Mouse (Mus musculus) frontal cortex, adult (tissue): Measurements from ENCODE around the gene Nsmce4a.

Experiments used
- ATAC-seq: cut with Nextera tagmentation; 2 replicates; pipeline ENCODE4 v1.9.2; 2017; ENCODE audit warnings: mild to moderate bottlenecking, moderate library complexity, mixed read lengths; ENCODE audit not compliant: low TSS enrichment

Gene Nsmce4a

GRCm38 (mm10) chr7:130577388-130578003, 4.6 kb upstream of the Nsmce4a start, which contains the start of gene Tacc2:
Gene Tacc2 (plus strand): TSS chr7:130577438.
- ATAC-seq: no peak

DNA sequence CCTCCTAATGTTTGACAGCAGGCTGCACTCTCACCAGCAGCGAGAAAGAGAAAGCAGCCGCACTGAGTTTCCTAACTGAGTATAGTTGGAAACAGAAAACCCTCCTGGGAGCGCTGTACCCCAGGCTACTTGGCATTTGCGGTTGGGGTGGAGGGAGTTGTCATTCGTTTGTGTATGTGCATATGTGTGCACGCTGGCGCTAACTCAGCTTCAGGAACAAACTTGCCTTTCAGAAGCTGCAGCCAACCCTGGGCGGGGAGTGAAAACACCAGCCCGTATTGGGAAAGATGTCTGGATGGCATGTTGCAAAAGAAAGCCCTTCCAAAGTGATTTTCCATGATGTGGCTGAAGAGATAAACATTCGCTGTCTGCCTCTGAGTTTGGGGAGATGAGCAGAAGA, 4.1 kb upstream of the Nsmce4a start:
- ATAC-seq: peak; percentile 49; the same call in 1 of the 2 replicates

DNA sequence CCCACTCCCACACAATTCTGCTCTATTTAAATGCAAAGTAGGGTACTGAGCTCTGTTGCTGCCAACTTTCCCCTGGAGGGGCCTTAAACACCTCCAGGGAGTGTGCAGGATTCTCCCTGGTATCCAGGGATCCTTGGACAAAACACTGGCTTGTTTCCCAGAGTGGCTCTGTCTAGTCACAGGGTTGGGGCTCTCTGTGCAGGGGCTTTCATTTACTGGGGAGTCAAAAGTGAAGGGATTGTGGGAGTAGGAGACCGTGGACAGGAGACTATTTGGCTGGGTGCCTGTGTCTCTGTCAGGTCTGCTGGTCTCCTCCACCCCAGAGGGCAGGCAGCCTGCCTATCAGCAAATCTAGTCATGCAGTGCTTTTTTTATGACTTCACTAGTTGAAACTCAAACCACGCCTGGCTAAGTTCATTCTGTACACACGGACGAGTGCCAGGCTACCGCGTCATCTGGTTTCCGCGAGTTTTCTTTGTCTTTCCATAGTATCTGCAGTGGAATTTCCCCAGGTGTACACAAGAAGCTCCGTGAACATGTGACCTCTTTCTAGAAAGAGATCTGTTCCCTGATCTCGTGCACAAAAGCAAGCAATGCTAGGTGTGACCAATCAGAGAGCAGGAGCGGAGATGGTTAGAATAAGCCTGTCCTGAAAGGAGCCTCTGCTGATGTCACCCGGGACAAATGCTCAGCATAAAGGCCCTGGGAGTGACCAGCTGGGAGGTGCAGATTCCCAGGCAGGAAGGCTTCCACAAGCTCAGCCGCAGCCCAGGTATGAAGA, 1.5 kb upstream of the Nsmce4a start:
- no peak for ATAC-seq

- ATAC-seq: no peak
Observed at GRCm38 (mm10) chr7:130573746-130574145, 828 bp upstream of the Nsmce4a start.

DNA sequence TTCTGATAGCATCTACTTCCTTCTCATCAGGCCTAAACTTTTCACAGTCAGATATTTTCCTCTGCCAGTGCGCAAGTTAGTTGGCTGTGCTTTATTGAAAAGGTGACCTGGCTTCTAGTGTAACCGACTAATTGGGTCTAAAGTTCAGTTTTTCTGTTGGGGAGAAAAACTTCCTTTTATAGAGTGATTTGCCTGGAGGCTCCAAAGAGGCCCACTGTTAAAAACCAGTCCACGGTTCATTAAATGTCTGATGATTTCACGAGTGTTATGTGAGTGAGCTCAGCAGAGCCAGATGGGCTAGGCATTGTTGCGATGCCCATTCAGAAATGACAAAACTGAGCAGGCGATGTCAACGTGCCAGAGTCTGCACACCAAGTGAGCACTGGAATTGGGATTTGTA, 2.4 kb downstream of the Nsmce4a start:
- no peak for ATAC-seq

GRCm38 (mm10) chr7:130568783-130569436, 4.0 kb downstream of the Nsmce4a start:
- no peak for ATAC-seq

- ATAC-seq: peak; percentile 47; the same call in 1 of the 2 replicates
Observed at GRCm38 (mm10) chr7:130564596-130564995, 8.3 kb downstream of the Nsmce4a start.

GRCm38 (mm10) chr7:130563880-130564279, 9.0 kb downstream of the Nsmce4a start:
- no peak for ATAC-seq

DNA sequence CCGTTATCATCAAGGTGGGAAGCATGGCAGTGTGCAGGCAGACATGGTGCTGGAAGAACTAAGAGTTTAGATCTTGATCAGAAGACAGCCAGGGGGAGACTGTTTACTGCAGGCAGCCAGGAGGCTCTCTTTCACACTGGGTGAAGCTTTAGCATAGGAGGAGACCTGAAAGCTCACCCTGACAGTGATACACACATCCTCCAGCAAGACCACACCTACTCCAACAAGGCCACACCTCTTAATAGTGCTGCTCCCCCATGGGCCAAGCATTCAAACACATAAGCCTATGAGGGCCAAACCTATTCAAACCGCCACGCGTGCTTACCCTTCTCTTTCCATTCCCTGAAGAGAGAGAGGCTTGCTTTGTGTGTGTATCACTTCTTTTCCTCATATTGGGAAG, 9.6 kb downstream of the Nsmce4a start:
- no peak for ATAC-seq

GRCm38 (mm10) chr7:130560933-130561332, 12.0 kb downstream of the Nsmce4a start:
- no peak for ATAC-seq

DNA sequence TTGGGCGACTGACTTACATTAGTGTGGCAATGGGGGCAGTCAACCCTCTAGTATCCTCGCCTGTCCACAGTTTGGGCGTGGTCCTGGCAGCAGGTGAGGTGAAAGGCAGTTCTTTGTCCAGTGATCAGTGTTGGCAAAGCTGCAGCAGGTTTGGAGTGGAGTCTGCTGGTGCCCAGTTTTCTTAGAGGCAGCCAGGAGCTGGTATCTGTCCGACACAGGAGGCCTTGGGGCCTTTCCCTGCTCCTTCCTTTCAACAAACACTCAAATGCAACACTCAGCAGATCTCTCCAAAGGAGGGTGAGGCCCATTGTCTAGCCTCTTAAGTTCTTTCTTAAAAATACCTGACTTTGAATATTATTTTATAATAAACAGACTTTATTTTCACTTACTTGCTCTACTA, 14.3 kb downstream of the Nsmce4a start:
- ATAC-seq: no peak

- no peak for ATAC-seq
Observed at GRCm38 (mm10) chr7:130555597-130555996, 17.3 kb downstream of the Nsmce4a start.

DNA sequence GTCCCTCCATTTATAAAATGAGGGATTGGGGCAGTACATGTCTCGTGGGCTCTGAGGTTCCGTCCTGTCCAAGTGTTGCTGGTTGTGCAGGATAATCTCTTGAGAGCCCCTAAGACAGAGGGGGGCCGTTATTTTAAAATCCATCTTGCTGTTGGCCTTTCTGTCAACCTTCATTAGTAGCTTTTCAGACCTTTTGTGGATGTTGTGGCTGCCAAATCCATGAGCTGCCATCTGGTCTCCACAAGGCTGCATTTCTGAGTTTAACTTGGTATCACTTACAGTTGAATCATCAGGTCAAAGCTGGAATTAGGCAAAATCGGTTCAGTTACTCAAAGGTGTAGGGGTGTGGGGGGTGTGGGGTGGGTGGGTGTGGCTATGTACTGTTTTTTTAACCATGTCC, 19.6 kb downstream of the Nsmce4a start:
- ATAC-seq: no peak

DNA sequence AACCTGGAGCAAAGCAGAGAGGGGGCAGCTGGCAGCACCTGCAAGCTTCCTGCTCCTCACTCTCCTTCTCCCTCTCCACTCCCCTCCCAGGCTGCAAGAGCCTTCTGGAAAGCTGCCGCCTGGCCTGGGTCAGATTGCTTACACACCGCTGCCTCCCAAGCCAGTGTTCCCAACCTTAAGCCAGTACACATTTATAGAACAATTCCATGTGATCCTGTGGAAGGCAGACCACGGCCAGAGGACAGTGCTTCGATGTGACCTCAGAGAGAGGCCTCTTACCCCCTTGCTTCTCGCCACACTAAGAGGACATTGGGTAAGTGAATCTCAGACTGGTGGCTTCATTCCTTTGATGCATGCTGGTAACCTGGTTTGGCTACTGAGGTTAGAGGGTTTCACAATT, 20.1 kb downstream of the Nsmce4a start:
- ATAC-seq: no peak

GRCm38 (mm10) chr7:130547635-130548175, 25.2 kb downstream of the Nsmce4a start:
- no peak for ATAC-seq

DNA sequence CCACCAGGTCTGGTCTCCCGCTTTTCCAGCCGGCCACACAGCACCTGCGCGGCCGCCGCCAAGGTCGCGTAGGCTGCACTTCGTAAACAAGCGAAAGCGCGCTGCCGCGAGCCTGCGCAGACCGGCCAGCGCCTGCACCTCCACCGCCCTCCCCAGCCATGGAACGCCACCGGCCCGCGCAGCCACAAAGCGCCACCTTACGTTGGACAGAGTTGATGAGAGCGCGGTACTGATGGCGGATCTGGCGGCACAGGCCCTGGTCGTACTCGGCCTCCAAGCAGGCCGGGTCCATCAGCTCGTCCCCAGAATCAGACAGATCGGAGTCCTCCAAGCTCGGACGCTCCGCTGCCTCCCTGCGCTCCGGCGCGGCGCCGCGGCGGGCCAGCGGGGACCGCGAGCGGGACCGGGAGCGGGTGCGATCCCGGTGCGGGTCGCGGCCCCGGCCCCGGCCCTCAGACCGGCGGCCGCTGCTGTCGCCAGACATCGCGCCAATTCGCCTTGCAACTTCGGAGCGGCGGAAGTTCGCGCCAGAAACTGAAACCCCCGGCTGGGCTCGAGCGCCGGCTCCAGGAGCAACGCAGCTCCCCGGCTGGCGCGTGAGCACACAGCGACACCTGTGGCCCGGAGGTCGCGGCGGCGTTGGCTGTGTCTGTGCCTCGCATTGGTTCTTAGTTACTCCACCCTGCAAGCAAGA, 26.0 kb downstream of the Nsmce4a start:
- peak; percentile 96 for ATAC-seq

DNA sequence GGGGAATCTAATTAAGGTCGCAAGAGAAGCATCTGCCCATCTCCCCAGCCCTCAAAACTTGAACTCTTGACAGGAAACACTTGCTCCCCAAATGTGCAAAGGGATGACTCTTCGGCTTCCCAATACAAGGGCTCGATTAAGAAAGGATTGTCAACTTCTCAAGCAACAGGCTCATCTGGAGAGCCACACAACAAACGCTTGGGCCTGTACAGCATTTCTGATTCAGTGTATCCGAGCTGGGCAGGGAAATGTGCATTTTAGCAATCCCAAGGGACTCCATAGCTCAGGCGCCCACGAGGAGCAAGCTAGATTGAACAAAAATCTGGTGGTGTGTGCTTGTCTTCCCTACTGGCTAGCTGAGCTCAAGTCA, 26.5 kb downstream of the Nsmce4a start:
- ATAC-seq: no peak

GRCm38 (mm10) chr7:130545893-130546292, 27.0 kb downstream of the Nsmce4a start:
- no peak for ATAC-seq

DNA sequence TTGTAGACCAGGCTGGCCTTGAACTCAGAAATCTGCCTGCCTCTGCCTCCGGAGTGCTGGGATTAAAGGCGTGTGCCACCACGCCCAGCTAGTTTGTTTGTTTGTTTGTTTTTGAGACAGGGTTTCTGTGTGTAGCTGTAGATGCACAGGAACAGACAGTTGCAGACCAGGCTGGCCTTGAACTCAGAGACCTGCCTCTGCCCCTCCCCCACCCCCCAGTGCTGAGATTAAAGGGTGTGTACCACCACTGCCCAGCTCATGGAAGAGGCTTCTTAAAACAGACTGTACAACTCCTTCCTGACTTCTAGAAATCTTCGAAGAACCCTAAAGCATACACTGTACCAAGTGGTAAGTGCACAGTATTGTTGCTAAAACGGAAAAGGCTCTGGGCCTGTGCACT, 27.5 kb downstream of the Nsmce4a start:
- no peak for ATAC-seq

GRCm38 (mm10) chr7:130543181-130543580, 29.7 kb downstream of the Nsmce4a start:
- ATAC-seq: no peak

- ATAC-seq: no peak
Observed at GRCm38 (mm10) chr7:130540176-130540575, 32.7 kb downstream of the Nsmce4a start.

DNA sequence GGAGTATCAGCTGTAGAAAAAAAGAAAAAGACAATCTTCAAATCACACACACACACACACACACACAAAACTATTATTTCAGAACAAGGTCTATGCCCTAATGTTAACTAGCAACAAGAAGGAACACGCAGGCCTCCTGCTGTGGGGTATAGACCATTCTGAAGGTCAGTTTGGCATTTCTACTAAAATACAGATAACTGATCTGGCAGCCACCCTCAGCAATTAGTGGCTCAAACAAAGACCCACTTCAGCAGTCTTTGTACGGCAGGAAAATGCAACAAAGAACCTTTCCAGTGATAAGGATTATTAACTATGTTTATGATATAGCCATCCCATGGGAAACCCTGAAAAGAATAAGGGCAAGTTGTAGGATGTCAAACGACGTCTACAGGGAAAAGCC, 35.9 kb downstream of the Nsmce4a start:
- no peak for ATAC-seq
